Mouse (Mus musculus): Measurements from ENCODE around the gene Tmem38b.

Gene Tmem38b

GRCm38 (mm10) chr4:53884351-53885245, 58.8 kb downstream of the Tmem38b start:
- DNase-seq (ENCODE audit: low read depth) = no peak

- DNase-seq (ENCODE audit: low read depth) = no peak
Observed at GRCm38 (mm10) chr4:53886342-53887088, 60.7 kb downstream of the Tmem38b start.

- DNase-seq (ENCODE audit: low read depth) = no peak
Observed at GRCm38 (mm10) chr4:53895335-53895734, 69.5 kb downstream of the Tmem38b start.

- no peak for DNase-seq (ENCODE audit: low read depth)
Observed at GRCm38 (mm10) chr4:53896150-53896833, 70.4 kb downstream of the Tmem38b start.

GRCm38 (mm10) chr4:53900386-53900971, 74.6 kb downstream of the Tmem38b start:
- no peak for DNase-seq (ENCODE audit: low read depth)

- DNase-seq (ENCODE audit: low read depth) = no peak
Observed at GRCm38 (mm10) chr4:53904335-53904734, 78.5 kb downstream of the Tmem38b start.

GRCm38 (mm10) chr4:53905537-53905936, 79.7 kb downstream of the Tmem38b start:
- no peak for DNase-seq (ENCODE audit: low read depth)

GRCm38 (mm10) chr4:53907071-53907470, 81.2 kb downstream of the Tmem38b start:
- DNase-seq (ENCODE audit: low read depth) = no peak
